Mouse (Mus musculus) CH12.LX (cell line): ENCODE data around the gene Lss.

Experiments used
- CHD2 ChIP-seq: IDR thresholded peaks from 2 replicates; pipeline ENCODE4 v1.6.1; 2011; ENCODE audit warnings: low read length, improper control_type of control experiment
- CTCF ChIP-seq, 2 experiments: IDR thresholded peaks in 1 of 2; conservative IDR thresholded peaks in 1 of 2; 2 replicates each; pipeline ENCODE4 v1.5.1; 2011 to 2012; ENCODE audit warnings: low read depth in 2 of 2, low read length in 2 of 2, improper control_type of control experiment in 1 of 2, inconsistent platforms in 1 of 2, mild to moderate bottlenecking in 1 of 2, moderate library complexity in 1 of 2
- EP300 ChIP-seq: IDR thresholded peaks from 2 replicates; pipeline ENCODE4 v1.6.1; 2011; ENCODE audit warnings: low read length, improper control_type of control experiment
- HCFC1 ChIP-seq: IDR thresholded peaks from 2 replicates; pipeline ENCODE4 v1.6.1; 2012; ENCODE audit warnings: low read depth, mild to moderate bottlenecking, inconsistent platforms, low read length, improper control_type of control experiment
- JUND ChIP-seq: conservative IDR thresholded peaks from 2 replicates; pipeline ENCODE4 v1.6.1; 2011; ENCODE audit warnings: low read depth, low read length, improper control_type of control experiment
- KAT2A ChIP-seq: IDR thresholded peaks from 2 replicates; pipeline ENCODE4 v1.6.1; 2012; ENCODE audit warnings: low read length, improper control_type of control experiment, inconsistent platforms; ENCODE audit not compliant: insufficient replicate concordance
- MAFK ChIP-seq: IDR thresholded peaks from 2 replicates; pipeline ENCODE4 v1.6.1; 2011; ENCODE audit warnings: low read length, improper control_type of control experiment; ENCODE audit not compliant: insufficient replicate concordance
- POLR2A ChIP-seq: IDR thresholded peaks from 2 replicates; pipeline ENCODE4 v1.6.1; 2011; ENCODE audit warnings: low read depth, mild to moderate bottlenecking, improper control_type of control experiment, low read length
- POLR2AphosphoS2 ChIP-seq: IDR thresholded peaks from 2 replicates; pipeline ENCODE4 v1.6.1; 2011; ENCODE audit warnings: low read depth, low read length, improper control_type of control experiment
- TCF12 ChIP-seq: IDR thresholded peaks from 2 replicates; pipeline ENCODE4 v1.6.1; 2014; ENCODE audit warnings: low read depth, mild to moderate bottlenecking, inconsistent platforms, low read length, improper control_type of control experiment
- USF1 ChIP-seq: IDR thresholded peaks from 2 replicates; pipeline ENCODE4 v1.6.1; 2014; ENCODE audit warnings: low read depth, mild to moderate bottlenecking, inconsistent platforms, low read length, improper control_type of control experiment
- ZKSCAN1 ChIP-seq: IDR thresholded peaks from 2 replicates; pipeline ENCODE4 v1.6.1; 2012; ENCODE audit warnings: low read depth, inconsistent platforms, low read length, improper control_type of control experiment, borderline replicate concordance

DNA sequence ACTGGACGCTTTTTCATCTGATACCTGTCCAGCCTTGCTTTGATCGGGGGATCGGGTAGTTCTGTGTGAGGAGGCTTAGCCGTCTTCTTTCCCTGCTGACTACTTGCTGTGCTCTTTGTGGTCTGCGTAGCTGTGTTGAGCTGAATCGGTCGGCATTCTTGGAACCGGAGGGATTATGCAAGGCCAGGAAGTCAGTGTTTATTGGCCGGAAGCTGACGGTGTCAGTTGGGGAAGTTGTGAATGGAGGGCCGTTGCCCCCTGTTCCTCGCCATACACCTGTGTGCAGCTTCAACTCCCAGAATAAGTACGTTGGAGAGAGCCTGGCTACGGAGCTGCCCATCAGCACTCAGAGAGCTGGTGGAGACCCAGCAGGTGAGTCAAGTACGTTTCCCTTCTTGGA lies 42.2 kb upstream of the Lss start:
- TF ChIP-seq CTCF (conservative IDR thresholded peaks at IDR 0.05 in 1 of 2, IDR thresholded peaks at IDR 0.05 in 1 of 2; ENCODE audit: low read depth in 2 of 2, low read length in 2 of 2) (no peak), ZKSCAN1 (no peak), MAFK (no peak), POLR2A (no peak), POLR2AphosphoS2 (no peak), JUND (no peak), TCF12 (no peak), HCFC1 (no peak), EP300 (no peak), KAT2A (no peak), USF1 (no peak), CHD2 (no peak)
